Comparison of ENCODE assay signal across 34 mouse cellular contexts in the genomic region with DNA sequence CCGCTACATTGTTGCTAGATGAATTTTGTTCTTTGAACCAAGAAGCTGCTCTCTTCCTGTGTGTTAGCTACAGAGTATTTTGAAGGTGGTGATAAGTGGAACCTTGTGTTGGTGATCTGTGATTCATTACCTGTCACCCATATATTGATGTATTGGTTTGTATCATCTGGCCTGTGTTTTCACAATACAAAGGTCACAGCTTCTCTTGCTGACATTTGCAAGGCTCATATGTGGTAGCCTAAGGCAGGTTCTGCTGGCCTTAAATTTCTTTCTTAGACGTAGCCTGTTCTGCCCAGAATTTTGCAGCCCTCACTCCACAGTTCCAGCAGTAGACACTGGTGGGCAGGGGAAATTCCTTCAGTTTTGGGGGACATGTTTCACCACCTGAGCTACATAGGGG.
"Had no signal": no experiment of that assay in that cellular context is flagged by ENCODE, and none has a peak within 500 bp of the region (broad histone marks: within the 10 kb centered on the region; RNA-seq: fewer than 3 reads in every experiment).

No protein-coding gene starts in this region.

- DNase-seq: heart, postnatal 10 days; heart, postnatal 14 days; heart, postnatal 36 days; heart, postnatal 4 days; kidney, adult 11 months; kidney, adult 18-20 months; kidney, adult 2 months; kidney, adult 8-10 months; kidney, adult 9 months; kidney, postnatal 10 days; kidney, postnatal 14 days; kidney, postnatal 25 days; kidney, postnatal 36 days; kidney, postnatal 4 days; layer of hippocampus, adult 9-11 months; layer of hippocampus, postnatal 36 days had no signal

- H3K4me1 ChIP-seq: hindbrain, embryonic 10.5 days; hindbrain, embryonic 12.5 days; hindbrain, embryonic 13.5 days; hindbrain, embryonic 15.5 days; intestine, embryonic 15.5 days; kidney, embryonic 15.5 days had no signal

- H3K4me2 ChIP-seq: heart, embryonic 11.5 days; heart, embryonic 13.5 days; heart, embryonic 15.5 days; hindbrain, embryonic 12.5 days; hindbrain, embryonic 13.5 days; hindbrain, embryonic 14.5 days; hindbrain, embryonic 15.5 days; intestine, embryonic 15.5 days; kidney, embryonic 15.5 days had no signal

- H3K27ac ChIP-seq: heart, embryonic 13.5 days; heart, embryonic 15.5 days; hindbrain, embryonic 10.5 days; hindbrain, embryonic 12.5 days; hindbrain, embryonic 13.5 days; hindbrain, embryonic 14.5 days; hindbrain, embryonic 15.5 days; hindbrain, postnatal 0 days; intestine, embryonic 15.5 days; kidney, embryonic 15.5 days; kidney, postnatal 0 days; layer of hippocampus, adult 2 months had no signal

- H3K9me3 ChIP-seq: heart, embryonic 10.5 days; heart, embryonic 13.5 days; heart, embryonic 15.5 days; hindbrain, embryonic 10.5 days; hindbrain, embryonic 12.5 days; hindbrain, embryonic 13.5 days; hindbrain, embryonic 15.5 days; intestine, embryonic 15.5 days; kidney, embryonic 15.5 days had no signal

- ATAC-seq: hindbrain, embryonic 16.5 days; hindbrain, postnatal 0 days; inflammation-experienced regulatory T-cells, adult 6 months; intestine, embryonic 15.5 days; intestine, embryonic 16.5 days; intestine, postnatal 0 days had no signal

- H3K9ac ChIP-seq: heart, embryonic 13.5 days; heart, embryonic 15.5 days; hindbrain, embryonic 12.5 days; hindbrain, embryonic 13.5 days; hindbrain, embryonic 14.5 days; hindbrain, embryonic 15.5 days; intestine, embryonic 15.5 days; kidney, embryonic 15.5 days had no signal

- H3K4me3 ChIP-seq: heart, embryonic 10.5 days; heart, embryonic 13.5 days; heart, embryonic 15.5 days; hindbrain, embryonic 10.5 days; hindbrain, embryonic 12.5 days; hindbrain, embryonic 13.5 days; hindbrain, embryonic 15.5 days; intestine, embryonic 15.5 days; kidney, embryonic 15.5 days; layer of hippocampus, adult 2 months had no signal

- H3K36me3 ChIP-seq: heart, embryonic 10.5 days; heart, embryonic 13.5 days; heart, embryonic 15.5 days; hindbrain, embryonic 10.5 days; hindbrain, embryonic 12.5 days; hindbrain, embryonic 13.5 days; hindbrain, embryonic 15.5 days; intestine, embryonic 15.5 days; kidney, embryonic 15.5 days had no signal

- H3K27me3 ChIP-seq: heart, embryonic 13.5 days; heart, embryonic 15.5 days; hindbrain, embryonic 12.5 days; hindbrain, embryonic 13.5 days; hindbrain, embryonic 15.5 days; intestine, embryonic 15.5 days; kidney, embryonic 15.5 days had no signal
